Mouse (Mus musculus) liver, adult 2 months (tissue): ENCODE results near the gene Pus10. TPM values are rescaled to one million over a fixed set of nuclear protein-coding genes. Genes with fewer than 3 reads are reported as not detected.

Experiments used
- DNase-seq: peaks from one replicate; pipeline ENCODE4 v3.0.0-alpha.2; 2011; ENCODE audit warnings: low read depth, low spot score; ENCODE audit errors: extremely low read depth
- H3K27ac ChIP-seq: fragments of 200-500 bp; replicated peaks from 2 replicates; pipeline ENCODE4 v1.5.1; 2012; ENCODE audit warnings: low read depth, mild to moderate bottlenecking, control low read depth, inconsistent platforms, low read length; ENCODE audit not compliant: insufficient read depth
- H3K27me3 ChIP-seq: fragments of 200-500 bp; 2 replicates; pipeline ENCODE4 v1.6.1; 2012; ENCODE audit warnings: mild to moderate bottlenecking, moderate library complexity, low read length, inconsistent platforms; ENCODE audit not compliant: control insufficient read depth, insufficient read depth
- H3K36me3 ChIP-seq: fragments of 200-500 bp; 2 replicates; pipeline ENCODE4 v1.6.1; 2012; ENCODE audit warnings: low read length, inconsistent platforms; ENCODE audit not compliant: control insufficient read depth, insufficient read depth
- H3K4me1 ChIP-seq: fragments of 200-500 bp; 2 replicates; pipeline ENCODE4 v1.6.1; 2011; ENCODE audit warnings: low read length; ENCODE audit not compliant: control insufficient read depth, insufficient read depth
- H3K4me3 ChIP-seq: fragments of 200-500 bp; 2 replicates; pipeline ENCODE4 v1.5.1; 2011; ENCODE audit warnings: low read depth, mild to moderate bottlenecking, control low read depth, low read length, moderate library complexity; ENCODE audit not compliant: insufficient read depth
- H3K79me2 ChIP-seq: fragments of 200-500 bp; 2 replicates; pipeline ENCODE4 v1.6.1; 2012; ENCODE audit warnings: inconsistent platforms, mild to moderate bottlenecking, low read length, moderate library complexity; ENCODE audit not compliant: control insufficient read depth, insufficient read depth
- H3K9ac ChIP-seq: fragments of 200-500 bp; 2 replicates; pipeline ENCODE4 v1.6.1; 2012; ENCODE audit warnings: low read depth, mild to moderate bottlenecking, control low read depth, inconsistent platforms, low read length
- CTCF ChIP-seq: fragments of 200-500 bp; IDR thresholded peaks from 2 replicates; pipeline ENCODE4 v1.5.1; 2011; ENCODE audit warnings: low read depth, low read length, control low read depth
- POLR2A ChIP-seq: fragments of 200-500 bp; IDR thresholded peaks from 2 replicates; pipeline ENCODE4 v1.6.1; 2011; ENCODE audit warnings: low read length, control low read depth; ENCODE audit not compliant: insufficient read depth; ENCODE audit errors: extremely low read depth
- WGBS: fragments of 180-500 bp; shearing (Covaris S2); methylation state at CpG from one replicate; pipeline ENCODE4 v1.1.7; 2018; 5-methylcytosine and 5-hydroxymethylcytosine counted together
- polyA plus RNA-seq: library from polyadenylated mRNA; depleted of rRNA; stranded (reverse); fragments of >200 nt; gene quantifications from 2 replicates; pipeline ENCODE4 v1.2.3, GENCODE M21; 2012
- total RNA-seq: library from RNA; depleted of rRNA; stranded (reverse); fragments of >200 nt; gene quantifications from 2 replicates; pipeline ENCODE4 v1.2.3, GENCODE M21; 2014

The Pus10 gene
- total and polyA plus RNA-seq, 2 experiments: 1.7 to 21.6 TPM

DNA sequence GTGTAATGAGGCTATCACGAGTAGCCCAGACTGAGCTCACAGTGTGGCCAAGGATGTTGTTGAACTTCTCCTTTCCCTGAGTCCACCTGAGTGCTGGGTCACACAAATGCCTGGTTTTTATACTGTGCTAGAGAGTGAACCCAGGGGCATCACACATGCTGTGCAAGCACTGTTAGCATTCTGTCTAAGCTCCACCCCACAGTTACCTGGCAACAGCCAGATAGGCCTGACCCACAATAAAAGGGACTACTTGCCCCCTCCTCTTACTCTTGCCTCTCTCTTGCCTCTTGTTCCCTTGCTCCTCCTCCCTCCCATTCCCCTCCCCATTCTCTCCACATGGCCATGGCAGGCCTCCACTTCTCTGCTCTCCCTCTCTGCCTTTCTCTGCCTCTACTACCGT, 56.9 kb downstream of the Pus10 start:
- Histone ChIP-seq H3K36me3 (peaks cover 36% of the 10 kb centered on the region), H3K27ac (no peak overlapping the region), H3K4me1 (no peaks in the 10 kb centered on the region), H3K9ac (no peak overlapping the region), H3K4me3 (no peak overlapping the region), H3K27me3 (no peaks in the 10 kb centered on the region), H3K79me2 (no peaks in the 10 kb centered on the region)
- 49% methylated on average over 2 of the region's 2 CpGs for WGBS
- TF ChIP-seq POLR2A (no peak), CTCF (no peak)
- DNase-seq: no peak

DNA sequence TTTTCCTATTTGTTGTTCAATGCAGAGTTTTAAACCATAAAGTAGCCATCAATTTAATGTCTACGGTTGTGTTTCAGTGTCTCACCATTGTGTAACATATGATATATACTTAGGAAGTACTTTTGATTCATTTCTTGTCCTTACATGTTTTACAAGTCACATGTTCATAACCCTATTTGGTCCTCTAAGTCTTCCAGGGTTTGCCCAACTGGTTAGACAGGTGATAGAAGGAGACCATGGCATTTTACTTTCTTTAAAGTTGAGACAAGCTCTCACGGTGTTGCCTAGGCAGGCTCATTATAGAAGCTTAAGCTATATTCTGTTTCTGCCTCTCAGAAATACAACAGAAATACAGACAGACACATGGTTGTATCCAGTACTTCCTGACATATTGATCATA, 60.4 kb downstream of the Pus10 start:
- no peak for DNase-seq
- 89% methylated on average over 2 of the region's 2 CpGs for whole genome bisulfite sequencing
- Histone ChIP-seq H3K9ac (no peak overlapping the region), H3K79me2 (no peaks in the 10 kb centered on the region), H3K36me3 (peaks cover 16% of the 10 kb centered on the region; the same call in 1 of the 2 replicates), H3K27ac (no peak overlapping the region), H3K27me3 (no peaks in the 10 kb centered on the region), H3K4me1 (peaks cover 4% of the 10 kb centered on the region), H3K4me3 (no peak overlapping the region)
- no peak for TF ChIP-seq CTCF

DNA sequence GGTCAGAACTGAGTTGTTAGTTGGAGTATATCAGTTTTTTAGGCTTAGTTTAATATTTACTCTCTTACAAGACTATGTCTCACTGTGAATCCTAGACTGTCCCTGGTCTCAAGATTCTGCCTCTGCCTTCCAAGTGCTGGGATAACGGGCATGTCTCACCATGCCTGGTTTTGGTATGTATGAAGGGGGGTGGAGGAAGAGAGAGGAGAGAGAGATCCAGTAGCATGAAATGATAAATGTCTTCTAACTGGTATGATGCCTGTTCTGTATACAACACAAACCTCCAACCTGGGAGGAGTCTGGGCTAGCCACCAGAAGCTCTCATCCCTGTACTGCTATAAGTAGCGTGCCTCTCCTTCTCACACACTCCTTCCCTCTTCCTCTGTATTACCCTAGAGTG, 61.0 kb downstream of the Pus10 start:
- Histone ChIP-seq H3K4me3 (no peak overlapping the region), H3K27ac (no peak overlapping the region), H3K36me3 (peaks cover 17% of the 10 kb centered on the region; the same call in 1 of the 2 replicates), H3K79me2 (no peaks in the 10 kb centered on the region), H3K9ac (no peak overlapping the region), H3K4me1 (peaks cover 4% of the 10 kb centered on the region), H3K27me3 (no peaks in the 10 kb centered on the region)
- DNase-seq: no peak
- TF ChIP-seq CTCF (no peak), POLR2A (no peak)
- 95% methylated on average over 2 of the region's 2 CpGs for WGBS

GRCm38 (mm10) chr11:23728186-23728585, 62.7 kb downstream of the Pus10 start:
- H3K9ac ChIP-seq: no peak overlapping the region
- peak; percentile 54 for DNase-seq
- no peaks in the 10 kb centered on the region for H3K79me2 ChIP-seq
- TF ChIP-seq POLR2A (no peak), CTCF (no peak)
- no peak overlapping the region for H3K4me3 ChIP-seq
- no peak overlapping the region for H3K27ac ChIP-seq
- peaks cover 4% of the 10 kb centered on the region for H3K4me1 ChIP-seq
- peaks cover 19% of the 10 kb centered on the region; the same call in 1 of the 2 replicates for H3K36me3 ChIP-seq
- 42% methylated on average over 2 of the region's 2 CpGs for WGBS
- no peaks in the 10 kb centered on the region for H3K27me3 ChIP-seq

- Histone ChIP-seq H3K9ac (no peak overlapping the region), H3K4me1 (peaks cover 4% of the 10 kb centered on the region), H3K27ac (no peak overlapping the region), H3K27me3 (no peaks in the 10 kb centered on the region), H3K4me3 (no peak overlapping the region), H3K79me2 (no peaks in the 10 kb centered on the region), H3K36me3 (peaks cover 21% of the 10 kb centered on the region; the same call in 1 of the 2 replicates)
- no peak for DNase-seq
- TF ChIP-seq CTCF (no peak), POLR2A (no peak)
- WGBS: 94% methylated on average over 4 of the region's 4 CpGs
Observed at GRCm38 (mm10) chr11:23730120-23730519, 64.6 kb downstream of the Pus10 start.

DNA sequence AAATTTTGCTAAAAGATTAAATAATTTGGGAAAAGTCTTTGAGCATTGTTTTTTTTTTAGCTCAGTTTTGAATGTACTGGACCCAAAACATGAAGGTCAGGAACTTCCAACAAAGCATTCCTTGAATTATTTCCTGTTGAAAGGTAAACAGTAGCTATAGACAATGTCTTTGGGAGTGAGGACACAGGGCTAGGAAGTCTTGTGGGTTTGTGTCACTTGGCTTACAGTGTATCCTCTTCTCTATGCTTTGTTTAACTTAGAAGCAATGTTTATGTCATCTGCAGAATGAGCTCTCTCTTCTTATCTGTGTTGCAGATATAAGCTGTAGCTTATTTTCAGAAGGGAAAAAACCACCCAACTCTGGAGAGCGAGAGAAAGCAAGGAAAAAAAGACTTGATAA, 67.4 kb downstream of the Pus10 start:
- no peaks in the 10 kb centered on the region for H3K79me2 ChIP-seq
- no peak overlapping the region for H3K27ac ChIP-seq
- no peaks in the 10 kb centered on the region for H3K27me3 ChIP-seq
- H3K9ac ChIP-seq: no peak overlapping the region
- peaks cover 2% of the 10 kb centered on the region for H3K4me1 ChIP-seq
- DNase-seq: no peak
- 81% methylated on average over 1 of the region's 1 CpGs for WGBS
- no peak for TF ChIP-seq CTCF
- TF ChIP-seq POLR2A: no peak
- H3K4me3 ChIP-seq: no peak overlapping the region
- peaks cover 17% of the 10 kb centered on the region for H3K36me3 ChIP-seq
